Mouse (Mus musculus): ENCODE measurements around the gene Myo5c. TPM values are rescaled to one million over a fixed set of nuclear protein-coding genes. Genes with fewer than 3 reads are reported as not detected.

Myo5c gene
- total and polyA plus RNA-seq, 3 experiments, result 0.13 TPM; not detected in 2

DNA sequence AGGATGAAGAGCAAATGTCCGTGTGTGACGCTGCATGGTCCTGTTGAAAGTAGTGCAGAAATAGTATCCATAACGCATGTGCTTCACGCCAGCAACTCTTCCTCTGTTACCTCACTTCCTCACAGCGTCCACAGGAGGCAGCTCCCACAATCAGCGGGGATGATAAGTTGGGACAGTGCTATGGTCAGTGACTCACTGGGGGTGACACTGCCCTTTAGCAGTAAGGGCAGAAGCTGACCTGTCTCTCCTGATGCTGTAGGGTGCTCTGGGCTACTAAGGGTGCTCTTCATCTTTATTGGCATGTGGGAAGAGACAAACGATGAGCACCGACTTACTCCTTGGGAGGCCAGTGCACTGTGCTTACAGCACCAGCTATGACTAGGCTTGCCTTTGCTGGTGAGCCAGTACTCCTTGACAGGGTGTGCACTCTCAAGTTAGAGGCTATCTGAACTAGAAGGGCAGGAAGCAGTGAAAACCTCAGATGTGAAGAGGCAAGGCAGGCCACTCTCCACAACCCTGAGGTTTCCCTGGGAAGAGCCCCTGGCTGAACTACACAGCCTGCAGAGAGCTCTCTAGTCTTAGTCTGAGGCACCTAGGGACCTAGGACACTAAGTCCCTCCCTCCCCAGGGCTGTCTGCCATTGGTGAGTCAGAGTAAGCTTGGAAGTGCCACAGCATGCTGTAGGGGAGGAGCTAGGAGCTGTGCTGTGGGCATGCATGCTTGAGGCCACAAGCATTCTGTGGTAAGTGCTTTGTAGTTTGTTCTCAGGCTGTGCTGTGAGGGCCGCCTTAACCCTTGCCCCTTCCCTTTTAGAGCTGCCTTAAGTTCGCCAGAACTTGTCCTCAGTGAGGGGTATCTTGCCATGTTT, 10.2 kb upstream of the Myo5c start:
- H3K9ac ChIP-seq (ENCODE audit: control insufficient read depth, low read depth, low read length, poor library complexity, severe bottlenecking), result no peak overlapping the region
- TF ChIP-seq ZMIZ1 (IDR thresholded peaks at IDR 0.05; ENCODE audit: low read depth, low read length), result no peak
- TF ChIP-seq MAZ (IDR thresholded peaks at IDR 0.05; ENCODE audit: low read depth, low read length), result no peak
- no peak for TF ChIP-seq USF1 (IDR thresholded peaks at IDR 0.05; ENCODE audit: low read depth, low read length)
- no peak for TF ChIP-seq MEF2A (IDR thresholded peaks at IDR 0.05; ENCODE audit: extremely low read depth, insufficient replicate concordance, low read depth, low read length, poor library complexity, severe bottlenecking)
- no peak for TF ChIP-seq E2F4 (IDR thresholded peaks at IDR 0.05; ENCODE audit: borderline replicate concordance, low read depth, low read length)
- TF ChIP-seq HCFC1 (IDR thresholded peaks at IDR 0.05; ENCODE audit: low read depth, low read length), result no peak
- TF ChIP-seq ZC3H11A (IDR thresholded peaks at IDR 0.05; ENCODE audit: low read depth, low read length), result no peak
- no peak for TF ChIP-seq MYC (IDR thresholded peaks at IDR 0.05; ENCODE audit: low read depth, low read length)
- no peak for TF ChIP-seq TBP (IDR thresholded peaks at IDR 0.05; ENCODE audit: low read depth, low read length)
- TF ChIP-seq POLR2AphosphoS2 (IDR thresholded peaks at IDR 0.05; ENCODE audit: low read length), result no peak
- no peaks in the 10 kb centered on the region for H3K79me2 ChIP-seq (ENCODE audit: control insufficient read depth, insufficient read depth, low read length, poor library complexity)
- no peaks in the 10 kb centered on the region for H3K36me3 ChIP-seq (ENCODE audit: control insufficient read depth in 1 of 2, insufficient read depth in 2 of 2, low read length in 2 of 2)
- H3K4me1 ChIP-seq (ENCODE audit: control insufficient read depth in 1 of 2, insufficient read depth in 2 of 2, low read length in 2 of 2), result no peaks in the 10 kb centered on the region
- H3K4me3 ChIP-seq (ENCODE audit: control insufficient read depth in 1 of 2, insufficient read depth in 1 of 2, low read depth in 2 of 2, low read length in 2 of 2), result no peak overlapping the region
- H3K27me3 ChIP-seq (ENCODE audit: control insufficient read depth in 1 of 2, insufficient read depth in 2 of 2, low read length in 2 of 2), result no peaks in the 10 kb centered on the region
- H3K27ac ChIP-seq (ENCODE audit: control insufficient read depth, low read depth, low read length), result no peak overlapping the region
- peak; percentile 59 for DNase-seq (ENCODE audit: low read depth, low spot score)
- no peaks in the 10 kb centered on the region for H3K9me3 ChIP-seq (replicated peaks; ENCODE audit: insufficient read depth, low read length)

GRCm38 (mm10) chr9:75232860-75233259, 1.0 kb downstream of the Myo5c start:
- no peaks in the 10 kb centered on the region for H3K79me2 ChIP-seq (ENCODE audit: control insufficient read depth, insufficient read depth, low read length, poor library complexity)
- DNase-seq (ENCODE audit: low read depth, low spot score), result no peak
- H3K4me1 ChIP-seq (ENCODE audit: control insufficient read depth in 1 of 2, insufficient read depth in 2 of 2, low read length in 2 of 2), result no peaks in the 10 kb centered on the region
- TF ChIP-seq KAT2A (conservative IDR thresholded peaks at IDR 0.05; ENCODE audit: low read depth, low read length) (no peak), USF2 (IDR thresholded peaks at IDR 0.05; ENCODE audit: borderline replicate concordance in 1 of 2, insufficient read depth in 1 of 2, low read depth in 1 of 2, low read length in 2 of 2) (no peak), MYB (IDR thresholded peaks at IDR 0.05; ENCODE audit: low read depth, low read length) (no peak), GATA1 (IDR thresholded peaks at IDR 0.05; ENCODE audit: low read depth, low read length) (no peak), UBTF (IDR thresholded peaks at IDR 0.05; ENCODE audit: borderline replicate concordance, insufficient read depth, low read depth, low read length) (no peak), ZKSCAN1 (IDR thresholded peaks at IDR 0.05; ENCODE audit: low read depth, low read length) (no peak), NELFE (IDR thresholded peaks at IDR 0.05; ENCODE audit: low read depth, low read length) (no peak), ZNF384 (IDR thresholded peaks at IDR 0.05; ENCODE audit: low read depth, low read length) (no peak), USF1 (IDR thresholded peaks at IDR 0.05; ENCODE audit: low read depth, low read length) (no peak), EP300 (IDR thresholded peaks at IDR 0.05; ENCODE audit: low read depth in 1 of 2, low read length in 2 of 2) (no peak), ZC3H11A (IDR thresholded peaks at IDR 0.05; ENCODE audit: low read depth, low read length) (no peak), E2F4 (IDR thresholded peaks at IDR 0.05; ENCODE audit: borderline replicate concordance, low read depth, low read length) (no peak), SMC3 (IDR thresholded peaks at IDR 0.05; ENCODE audit: low read depth, low read length) (no peak), HCFC1 (IDR thresholded peaks at IDR 0.05; ENCODE audit: low read depth, low read length) (no peak), SIN3A (IDR thresholded peaks at IDR 0.05; ENCODE audit: low read length) (no peak)
- no peaks in the 10 kb centered on the region for H3K9me3 ChIP-seq (replicated peaks; ENCODE audit: insufficient read depth, low read length)
- no peaks in the 10 kb centered on the region for H3K36me3 ChIP-seq (ENCODE audit: control insufficient read depth in 1 of 2, insufficient read depth in 2 of 2, low read length in 2 of 2)
- no peaks in the 10 kb centered on the region for H3K27me3 ChIP-seq (ENCODE audit: control insufficient read depth in 1 of 2, insufficient read depth in 2 of 2, low read length in 2 of 2)
- H3K27ac ChIP-seq (ENCODE audit: control insufficient read depth, low read depth, low read length), result no peak overlapping the region
- H3K4me3 ChIP-seq (ENCODE audit: control insufficient read depth in 1 of 2, insufficient read depth in 1 of 2, low read depth in 2 of 2, low read length in 2 of 2), result no peak overlapping the region
- H3K9ac ChIP-seq (ENCODE audit: control insufficient read depth, low read depth, low read length, poor library complexity, severe bottlenecking), result no peak overlapping the region

Measured in MEL (cell line).